Mouse (Mus musculus): ENCODE results near the gene Hdgf.

DNA sequence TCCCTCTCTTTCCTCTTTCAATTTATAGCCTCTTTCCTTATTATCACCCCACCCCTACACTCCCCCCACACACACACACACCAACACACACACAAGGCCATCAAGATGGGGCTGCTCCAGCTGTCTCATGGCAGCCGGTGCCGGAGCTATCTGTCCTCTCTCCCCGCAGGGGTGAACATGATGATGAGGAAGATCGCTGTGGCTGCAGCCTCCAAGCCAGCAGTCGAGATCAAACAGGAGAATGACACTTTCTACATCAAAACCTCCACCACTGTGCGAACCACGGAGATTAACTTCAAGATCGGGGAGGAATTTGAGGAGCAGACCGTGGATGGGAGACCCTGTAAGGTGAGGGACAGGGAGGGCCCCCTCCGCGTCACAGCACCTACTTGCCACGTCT lies 45.8 kb downstream of the Hdgf start:
- no peak for TF ChIP-seq GATA1 (IDR thresholded peaks at IDR 0.05; ENCODE audit: borderline replicate concordance, low read length)
- TF ChIP-seq FLI1 (IDR thresholded peaks at IDR 0.05; ENCODE audit: low read length), result no peak
